Mouse (Mus musculus): ENCODE data around the gene Nhlrc3.

- TF ChIP-seq TAL1 (IDR thresholded peaks at IDR 0.05; ENCODE audit: low read length) (no peak), GATA1 (IDR thresholded peaks at IDR 0.05; ENCODE audit: low read length) (no peak)
Measured at GRCm38 (mm10) chr3:53462701-53463045, 459 bp downstream of the Nhlrc3 start.

All from erythroblast, embryonic 14.5 days (primary cell).